Mouse (Mus musculus) adrenal gland, postnatal 4 days (tissue): ENCODE measurements around the gene Mpped1. TPM values are rescaled to one million over a fixed set of nuclear protein-coding genes. Genes with fewer than 3 reads are reported as not detected.

Experiments used
- DNase-seq, 2 experiments: peaks; one replicate each; pipeline ENCODE4 v3.0.0; 2021 to 2022; ENCODE audit warnings: low spot score in 2 of 2, mixed read lengths in 2 of 2
- long read RNA-seq, 2 experiments: library from polyadenylated mRNA; stranded (forward); transcript quantifications; one replicate each; pipeline ENCODE4 v2.0.0; 2021
- total RNA-seq, 2 experiments: library from RNA; stranded (reverse); gene quantifications; 2 replicates each; pipeline ENCODE4 v1.2.3; 2021

Gene Mpped1
- 1 to 10 TPM in 1 of 2 experiments, under 1 TPM in 1; 0.50 to 1.6 TPM for total RNA-seq
- long read RNA-seq, experiment 1, partial matches to known transcripts, result 0 of 1 reads
- long read RNA-seq, experiment 1, other reads (novel, unspliced or antisense), result 1 of 1 reads
- long read RNA-seq, experiment 2, partial matches to known transcripts, result 1 of 1 reads
- long read RNA-seq, experiment 2, other reads (novel, unspliced or antisense), result 0 of 1 reads

DNA sequence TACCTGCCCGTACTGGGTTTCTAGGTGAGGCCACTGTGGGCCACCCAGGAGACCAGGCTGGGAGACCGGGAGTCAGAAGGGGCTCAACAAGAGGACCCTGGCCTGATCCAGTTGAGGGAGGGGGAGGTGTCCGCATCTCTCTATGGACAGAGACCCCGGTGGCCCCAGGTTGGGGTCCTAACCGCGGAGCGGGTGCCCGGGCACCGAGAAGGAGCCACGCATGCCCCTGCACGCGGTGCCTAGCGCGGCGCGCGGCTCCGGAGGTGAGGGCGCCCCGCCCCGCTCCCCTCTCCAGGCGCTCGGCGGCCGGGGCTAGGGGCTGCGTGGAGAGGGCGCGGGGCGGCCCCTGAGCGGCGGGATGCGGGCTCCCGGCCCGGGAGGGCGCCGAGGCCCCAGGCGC, at the start of gene Mpped1:
Gene Mpped1 (plus strand): TSS at position 81 of the 400 bp plus-strand sequence.
- DNase-seq, result no peak

- DNase-seq, result no peak
Measured at GRCm38 (mm10) chr15:83740676-83741422, 38.4 kb upstream of the Mpped1 start.

GRCm38 (mm10) chr15:83742018-83742417, 37.2 kb upstream of the Mpped1 start:
- DNase-seq, result no peak

- no peak for DNase-seq
Measured at GRCm38 (mm10) chr15:83746311-83746710, 33.0 kb upstream of the Mpped1 start.

- DNase-seq, result no peak
Measured at GRCm38 (mm10) chr15:83748986-83749385, 30.3 kb upstream of the Mpped1 start.

DNA sequence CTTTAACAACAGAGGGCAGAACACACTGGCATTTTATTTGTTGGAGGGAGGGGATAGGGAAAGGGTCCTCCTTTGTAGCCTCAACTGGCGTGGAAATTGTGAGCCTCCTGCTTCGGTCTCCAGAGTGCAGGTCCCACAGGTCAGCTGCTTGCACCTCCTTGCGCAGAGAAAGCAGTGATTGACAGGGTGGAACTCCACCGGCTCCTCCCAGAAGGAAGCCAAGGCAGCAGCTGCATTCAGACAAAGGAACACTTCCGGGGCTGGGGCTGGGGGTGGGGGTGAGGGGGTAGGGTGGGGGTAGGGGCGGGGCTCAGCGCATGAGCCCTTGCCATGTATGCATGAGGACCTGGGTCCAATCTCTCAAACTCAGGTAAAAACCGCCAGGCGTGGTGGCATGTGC, 29.8 kb upstream of the Mpped1 start:
- no peak for DNase-seq

GRCm38 (mm10) chr15:83756742-83757141, 22.5 kb upstream of the Mpped1 start:
- no peak for DNase-seq

DNA sequence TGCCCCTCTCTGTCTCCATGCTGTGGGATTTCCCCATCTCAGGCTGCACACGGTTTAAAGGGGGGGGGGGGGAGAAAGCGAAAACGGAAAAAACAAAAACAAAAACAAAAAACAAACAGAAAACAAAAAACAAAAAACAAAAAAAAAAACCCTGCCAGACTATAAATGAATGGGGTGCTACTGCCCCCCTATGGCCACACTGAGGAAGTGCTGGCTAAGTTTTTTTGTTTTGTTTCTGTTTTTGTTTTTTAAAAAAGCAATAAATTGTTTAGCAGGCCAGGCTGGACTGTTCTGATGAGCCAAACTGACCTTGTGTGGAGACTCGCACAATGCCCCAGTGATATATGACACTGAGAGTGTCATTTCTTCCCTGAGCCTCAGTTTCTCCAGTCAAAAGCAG, 20.3 kb upstream of the Mpped1 start:
- DNase-seq, result no peak

DNA sequence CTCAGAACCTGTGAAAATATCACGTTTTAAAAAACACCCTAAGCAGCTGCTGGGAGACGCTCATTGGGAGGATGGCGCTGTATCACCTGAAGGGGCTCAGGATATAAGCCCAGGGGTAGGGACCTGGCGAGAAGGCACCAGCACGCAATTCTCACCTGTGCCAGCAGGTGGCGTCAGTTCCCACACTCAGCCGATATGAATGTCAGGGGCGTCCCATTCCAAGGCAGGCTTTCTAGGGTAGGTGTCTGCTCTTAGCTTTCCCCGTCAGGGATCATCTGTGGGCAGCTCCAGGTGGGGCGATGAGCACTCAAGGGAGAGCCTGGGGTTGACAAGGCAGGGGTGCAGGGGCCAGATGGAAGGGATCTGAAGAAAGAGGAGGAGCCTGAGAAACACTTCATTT, 18.6 kb upstream of the Mpped1 start:
- peak in 1 of 2 experiments; percentile 18 for DNase-seq

- no peak for DNase-seq
Measured at GRCm38 (mm10) chr15:83761512-83761911, 17.8 kb upstream of the Mpped1 start.

DNA sequence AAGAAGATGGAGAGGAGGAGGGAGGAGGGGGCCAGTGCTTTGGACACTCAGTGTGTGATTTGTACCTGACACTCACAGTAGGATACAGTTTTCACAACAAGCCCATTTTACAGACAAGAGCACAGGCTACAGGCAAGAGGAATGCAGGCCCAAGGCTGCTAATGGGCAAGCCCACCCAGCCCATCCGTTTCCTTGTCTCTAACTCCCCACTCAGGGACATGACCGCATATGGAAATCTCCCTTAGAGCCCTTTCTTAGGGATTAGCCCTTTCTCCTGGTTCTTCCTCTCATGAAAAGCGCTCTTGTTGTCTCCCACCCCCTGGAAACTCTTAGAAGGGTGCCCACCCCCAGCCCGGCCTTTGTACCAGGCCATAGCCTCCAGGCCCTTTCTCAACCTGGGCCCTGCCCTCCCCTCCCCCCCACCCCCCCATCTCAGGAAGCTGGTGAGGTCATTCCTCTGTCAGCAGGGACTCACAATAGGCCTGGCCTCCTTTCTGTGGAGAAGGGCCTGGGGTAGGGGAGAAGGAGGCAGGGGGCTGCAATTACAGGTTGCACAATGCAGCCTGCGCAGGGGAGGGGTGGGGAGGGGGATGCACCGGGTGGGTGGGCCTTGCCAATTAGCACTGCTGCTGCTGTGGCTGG, 13.8 kb upstream of the Mpped1 start:
- DNase-seq, result no peak

DNA sequence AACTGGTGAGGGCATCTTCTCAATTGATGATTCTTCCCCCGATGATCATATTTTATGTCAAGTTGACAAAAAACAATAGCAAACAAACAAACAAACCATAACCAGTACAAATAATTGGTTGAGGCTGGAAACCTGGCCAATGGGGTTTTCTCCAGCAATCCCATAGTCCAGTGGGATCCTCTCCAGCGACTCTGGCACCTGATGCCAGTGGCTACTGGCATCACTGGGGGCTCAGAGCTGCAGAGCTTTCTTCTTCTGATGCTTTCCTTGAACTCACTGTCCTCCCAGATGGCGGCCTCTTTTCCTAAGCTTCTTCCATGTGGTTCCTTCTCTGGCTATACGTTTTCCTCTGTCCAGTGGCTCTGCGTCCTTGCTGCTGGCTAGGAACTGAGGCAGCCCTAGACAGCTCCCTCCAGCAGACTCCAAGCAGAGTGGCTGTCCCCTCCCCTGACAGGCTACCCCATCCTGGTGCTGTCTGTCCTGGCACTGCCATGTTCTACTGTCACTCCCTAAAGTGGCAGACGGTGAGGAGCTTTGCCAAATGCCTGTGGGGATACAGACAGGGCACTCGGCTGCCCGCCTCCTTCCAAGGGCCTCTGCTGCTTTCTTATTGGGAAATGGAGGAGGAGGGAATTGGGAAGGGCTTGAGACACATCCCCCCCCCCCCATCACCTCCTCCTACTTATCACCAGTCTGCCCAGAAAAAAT, 7.8 kb upstream of the Mpped1 start:
- DNase-seq, result no peak

DNA sequence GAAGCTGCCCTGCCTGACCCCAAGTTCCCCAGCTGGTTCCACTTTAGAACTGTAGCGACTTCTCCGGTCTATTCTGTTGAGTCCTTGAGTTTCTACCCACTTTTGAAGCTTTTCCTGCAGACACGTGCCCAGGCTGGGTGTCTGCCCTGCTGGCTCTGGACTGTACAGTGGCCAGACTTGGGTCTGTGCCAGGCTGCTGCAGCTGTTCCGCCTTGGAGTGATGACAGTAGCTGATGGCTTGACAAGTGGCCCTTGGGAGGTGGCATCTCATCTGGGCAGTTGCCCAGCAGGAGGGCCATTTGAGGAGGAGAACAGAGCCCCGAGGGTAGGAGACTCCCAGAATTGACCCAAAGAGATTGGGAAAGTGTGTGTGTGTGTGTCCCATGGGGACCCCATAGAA, 6.8 kb upstream of the Mpped1 start:
- DNase-seq, result no peak

DNA sequence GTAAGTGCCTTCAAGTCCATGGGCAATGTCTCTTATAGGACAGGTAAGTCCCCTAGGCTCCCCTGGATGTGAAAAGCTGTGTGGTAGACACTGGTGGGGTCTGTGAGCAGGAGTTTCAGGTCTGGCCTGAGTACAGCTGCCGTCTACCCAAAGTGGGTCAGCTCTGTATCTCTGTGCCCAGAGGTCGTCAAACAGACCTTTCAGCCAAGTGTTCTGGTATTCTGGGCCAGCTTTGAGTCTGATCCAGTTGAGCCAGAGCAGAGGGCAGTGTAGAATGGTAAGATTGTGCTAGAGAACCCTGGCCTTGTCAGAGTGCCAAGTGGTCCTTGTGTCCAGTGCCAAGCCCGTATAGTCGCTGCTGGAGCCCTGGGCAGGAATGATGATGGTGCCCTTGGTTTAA, 6.3 kb upstream of the Mpped1 start:
- no peak for DNase-seq

GRCm38 (mm10) chr15:83774922-83775321, 4.3 kb upstream of the Mpped1 start:
- DNase-seq, result no peak

DNA sequence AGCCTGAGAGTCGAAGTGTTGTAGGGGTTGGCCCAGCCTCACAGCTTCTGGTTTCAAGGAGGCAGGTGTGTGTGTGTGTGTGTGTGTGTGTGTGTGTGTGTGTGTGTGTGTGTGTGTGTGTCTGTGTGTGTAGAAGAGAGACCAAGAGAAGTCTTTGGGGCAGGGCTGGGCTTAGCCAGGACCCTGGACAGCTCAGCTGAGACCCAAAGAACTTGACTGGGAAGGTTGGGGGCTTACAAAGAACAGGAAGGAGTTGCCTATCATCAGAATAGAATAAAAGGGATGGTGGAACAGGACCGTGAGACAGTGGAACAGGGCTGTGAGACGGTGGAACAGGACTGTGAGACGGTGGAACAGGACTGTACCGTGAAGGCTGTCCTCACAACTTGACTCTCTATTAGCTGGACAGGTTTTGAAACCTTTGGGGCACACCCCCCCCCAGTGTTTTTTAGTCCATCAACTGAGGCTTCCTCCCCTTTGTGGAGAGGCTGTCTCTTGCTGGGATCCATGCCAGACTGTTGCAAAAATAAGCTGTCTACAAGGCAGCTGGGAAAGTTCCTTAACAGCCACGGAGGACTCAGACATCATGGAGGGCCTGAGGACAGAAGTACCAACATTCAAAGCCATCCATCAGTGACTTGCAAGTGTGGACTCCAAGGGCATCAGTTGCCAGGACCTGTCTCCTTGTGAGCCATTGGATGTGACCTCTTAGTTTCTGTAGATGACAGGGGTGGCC, 2.8 kb upstream of the Mpped1 start:
- no peak for DNase-seq

DNA sequence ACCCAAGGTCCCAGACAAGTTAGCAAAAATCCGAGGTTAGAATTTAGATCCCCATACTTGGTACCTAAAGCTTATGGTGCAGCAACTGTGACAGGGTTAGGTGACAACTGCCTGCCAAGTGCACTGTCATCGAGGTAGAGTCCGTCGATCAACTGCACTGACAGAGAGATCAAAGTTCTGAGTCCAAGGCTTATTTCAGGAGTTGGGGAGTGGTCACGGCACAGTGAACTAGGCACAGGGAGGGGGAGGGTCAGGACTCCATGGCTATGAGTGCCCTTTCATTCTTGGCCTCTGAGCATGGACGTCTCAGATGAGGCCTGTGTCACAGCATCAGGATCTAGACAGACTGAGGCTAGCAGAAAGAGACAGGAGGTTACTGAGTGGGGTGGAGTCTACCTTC, 1.8 kb upstream of the Mpped1 start:
- DNase-seq, result no peak

GRCm38 (mm10) chr15:83779855-83780740, 831 bp downstream of the Mpped1 start:
- DNase-seq, result no peak

- no peak for DNase-seq
Measured at GRCm38 (mm10) chr15:83781304-83781703, 2.0 kb downstream of the Mpped1 start.

GRCm38 (mm10) chr15:83782284-83782683, 3.0 kb downstream of the Mpped1 start:
- no peak for DNase-seq
